Mouse (Mus musculus): ENCODE data around the gene Stim1. TPM values are rescaled to one million over a fixed set of nuclear protein-coding genes. Genes with fewer than 3 reads are reported as not detected.

Stim1 gene
- polyA plus RNA-seq, 1 experiment from 2014 or later: 14.3 TPM

DNA sequence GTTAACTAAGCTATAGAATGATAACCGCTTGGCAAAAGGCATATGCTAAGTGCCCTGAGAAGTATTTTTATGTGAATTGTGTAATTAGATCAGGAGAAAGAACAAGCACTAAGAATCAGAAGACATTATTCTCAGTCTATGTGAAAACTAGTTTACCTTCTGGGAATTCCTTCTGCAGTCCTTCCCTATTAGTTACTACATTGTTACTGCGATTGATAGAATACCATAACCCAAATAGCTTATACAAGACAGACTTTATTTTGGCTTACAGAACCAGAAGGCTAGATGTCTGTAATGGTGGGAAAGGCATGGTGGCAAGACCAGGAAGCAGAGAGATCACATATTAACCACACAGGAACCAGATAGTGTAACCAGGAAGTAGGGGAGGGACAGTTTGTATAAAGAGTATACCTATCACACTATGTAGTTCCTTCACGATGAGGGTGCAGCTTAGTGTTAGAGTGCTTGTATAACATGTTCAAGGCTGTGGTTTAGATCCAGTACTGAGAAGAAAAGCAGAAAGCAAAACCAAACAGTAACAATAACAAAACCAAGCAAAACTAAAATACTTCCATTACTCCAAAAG, 50.1 kb downstream of the Stim1 start:
- no peak overlapping the region for H3K27ac ChIP-seq (ENCODE audit: low read depth, low read length)
- H3K36me3 ChIP-seq (ENCODE audit: control insufficient read depth, insufficient read depth, low read length): no peaks in the 10 kb centered on the region
- no peak overlapping the region for H3K9ac ChIP-seq (ENCODE audit: low read length)
- no peaks in the 10 kb centered on the region for H3K9me3 ChIP-seq (ENCODE audit: control insufficient read depth, low read length)
- 91% methylated on average over 3 of the region's 3 CpGs for WGBS
- no peaks in the 10 kb centered on the region for H3K27me3 ChIP-seq (ENCODE audit: control insufficient read depth, insufficient read depth, low read length)
- no peak for DNase-seq (ENCODE audit: low spot score)
- no peak overlapping the region for H3K4me3 ChIP-seq (ENCODE audit: low read depth, low read length)
- no peak for ATAC-seq (replicated peaks; ENCODE audit: low FRiP score)
- no peak overlapping the region for H3K4me2 ChIP-seq (ENCODE audit: low read depth, low read length, severe bottlenecking)
- H3K4me1 ChIP-seq (replicated peaks; ENCODE audit: control insufficient read depth, insufficient read depth, low read length): no peaks in the 10 kb centered on the region

DNA sequence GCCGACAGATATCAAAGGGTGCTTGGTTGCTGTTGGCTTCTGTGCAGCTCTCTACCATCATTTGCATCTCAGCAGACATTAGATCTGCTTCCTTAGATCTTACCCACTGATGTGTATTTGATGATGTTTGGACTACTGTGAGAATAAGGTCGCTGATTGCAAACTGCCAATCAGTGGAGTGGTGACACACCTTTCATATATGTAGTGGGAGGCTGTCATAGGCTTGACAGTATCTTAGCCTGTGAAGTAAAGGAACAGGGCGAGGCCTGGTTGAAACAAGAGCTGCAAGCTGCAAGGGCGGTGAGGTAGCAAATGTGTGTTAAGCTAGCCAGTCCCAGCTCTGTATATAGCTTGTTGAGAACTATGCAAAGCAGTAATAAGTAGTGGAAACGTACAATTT, 54.5 kb downstream of the Stim1 start:
- DNase-seq (ENCODE audit: low spot score) (no peak), ATAC-seq (replicated peaks; ENCODE audit: low FRiP score) (no peak)
- Histone ChIP-seq H3K4me3 (ENCODE audit: low read depth, low read length) (no peak overlapping the region), H3K27me3 (ENCODE audit: control insufficient read depth, insufficient read depth, low read length) (no peaks in the 10 kb centered on the region), H3K9me3 (ENCODE audit: control insufficient read depth, low read length) (no peaks in the 10 kb centered on the region), H3K4me2 (ENCODE audit: low read depth, low read length, severe bottlenecking) (no peak overlapping the region), H3K4me1 (replicated peaks; ENCODE audit: control insufficient read depth, insufficient read depth, low read length) (no peaks in the 10 kb centered on the region), H3K36me3 (ENCODE audit: control insufficient read depth, insufficient read depth, low read length) (no peaks in the 10 kb centered on the region), H3K9ac (ENCODE audit: low read length) (no peak overlapping the region), H3K27ac (ENCODE audit: low read depth, low read length) (no peak overlapping the region)
- WGBS: 86% methylated on average over 5 of the region's 5 CpGs

DNA sequence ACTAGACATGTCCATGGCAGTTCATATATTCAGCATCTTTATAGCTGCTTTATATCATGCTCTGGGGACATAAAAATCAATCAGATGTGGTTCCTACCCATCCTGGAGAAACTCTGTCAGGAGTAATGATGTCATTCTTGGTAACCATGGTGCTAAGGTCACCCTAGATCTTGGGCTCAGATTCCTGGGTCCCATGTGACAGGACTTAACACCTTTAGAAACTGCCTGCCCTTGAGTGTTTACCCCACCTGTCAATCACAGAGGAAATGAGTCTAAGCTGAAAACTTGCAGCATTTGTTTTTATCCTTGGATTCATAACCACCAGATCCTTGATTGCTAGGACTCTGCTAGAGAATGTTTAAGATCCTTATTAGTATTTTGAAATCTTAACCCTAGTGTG, 58.7 kb downstream of the Stim1 start:
- DNase-seq (ENCODE audit: low spot score) (no peak), ATAC-seq (replicated peaks; ENCODE audit: low FRiP score) (no peak)
- Histone ChIP-seq H3K36me3 (ENCODE audit: control insufficient read depth, insufficient read depth, low read length) (no peaks in the 10 kb centered on the region), H3K9ac (ENCODE audit: low read length) (no peak overlapping the region), H3K4me3 (ENCODE audit: low read depth, low read length) (no peak overlapping the region), H3K27me3 (ENCODE audit: control insufficient read depth, insufficient read depth, low read length) (no peaks in the 10 kb centered on the region), H3K27ac (ENCODE audit: low read depth, low read length) (no peak overlapping the region), H3K4me1 (replicated peaks; ENCODE audit: control insufficient read depth, insufficient read depth, low read length) (no peaks in the 10 kb centered on the region), H3K4me2 (ENCODE audit: low read depth, low read length, severe bottlenecking) (no peak overlapping the region), H3K9me3 (ENCODE audit: control insufficient read depth, low read length) (no peaks in the 10 kb centered on the region)

DNA sequence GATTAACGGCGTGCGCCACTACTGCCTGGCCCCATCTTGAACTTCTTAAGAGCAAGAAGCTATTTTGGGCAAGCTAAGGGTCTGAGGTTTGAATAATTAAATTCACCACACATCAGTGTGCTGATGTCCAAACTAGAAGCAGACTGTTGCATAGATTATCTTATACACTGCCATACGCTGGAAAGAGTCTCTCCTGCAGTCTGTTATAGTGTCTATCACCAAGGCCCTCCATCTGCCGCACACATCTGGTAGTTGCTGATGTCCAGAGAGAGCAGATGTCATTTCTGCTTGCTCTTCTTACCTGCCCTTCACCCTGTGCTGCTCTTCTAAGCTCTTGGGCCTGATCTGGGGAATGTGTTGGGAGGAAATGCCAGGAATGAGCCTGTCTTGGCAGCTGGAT, 62.7 kb downstream of the Stim1 start:
- no peak for DNase-seq (ENCODE audit: low spot score)
- H3K27me3 ChIP-seq (ENCODE audit: control insufficient read depth, insufficient read depth, low read length): no peaks in the 10 kb centered on the region
- H3K4me2 ChIP-seq (ENCODE audit: low read depth, low read length, severe bottlenecking): no peak overlapping the region
- H3K9ac ChIP-seq (ENCODE audit: low read length): no peak overlapping the region
- H3K36me3 ChIP-seq (ENCODE audit: control insufficient read depth, insufficient read depth, low read length): no peaks in the 10 kb centered on the region
- ATAC-seq (replicated peaks; ENCODE audit: low FRiP score): no peak
- H3K4me1 ChIP-seq (replicated peaks; ENCODE audit: control insufficient read depth, insufficient read depth, low read length): no peaks in the 10 kb centered on the region
- H3K9me3 ChIP-seq (ENCODE audit: control insufficient read depth, low read length): no peaks in the 10 kb centered on the region
- H3K27ac ChIP-seq (ENCODE audit: low read depth, low read length): no peak overlapping the region
- H3K4me3 ChIP-seq (ENCODE audit: low read depth, low read length): no peak overlapping the region
- 89% methylated on average over 5 of the region's 5 CpGs for whole genome bisulfite sequencing

DNA sequence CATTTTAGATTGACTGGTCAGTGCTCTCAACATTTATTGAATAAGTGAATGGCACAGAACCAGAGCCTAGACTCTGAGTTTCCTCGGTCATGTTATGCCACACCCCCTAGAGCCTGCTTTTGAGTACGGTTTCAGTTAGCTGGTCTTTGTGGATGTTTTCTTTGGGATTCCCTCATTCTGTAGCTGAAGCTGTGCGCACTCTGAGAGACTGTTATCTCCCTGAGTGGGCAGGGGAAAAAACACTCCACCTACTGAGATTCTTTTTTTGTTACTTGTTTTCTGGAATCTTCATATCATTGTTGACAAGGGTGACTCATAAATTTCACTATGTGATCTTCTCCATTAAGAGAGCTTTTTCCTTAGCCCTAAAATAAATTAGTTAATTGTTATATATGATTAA, 63.9 kb downstream of the Stim1 start:
- whole genome bisulfite sequencing: 72% methylated on average over 3 of the region's 3 CpGs

DNA sequence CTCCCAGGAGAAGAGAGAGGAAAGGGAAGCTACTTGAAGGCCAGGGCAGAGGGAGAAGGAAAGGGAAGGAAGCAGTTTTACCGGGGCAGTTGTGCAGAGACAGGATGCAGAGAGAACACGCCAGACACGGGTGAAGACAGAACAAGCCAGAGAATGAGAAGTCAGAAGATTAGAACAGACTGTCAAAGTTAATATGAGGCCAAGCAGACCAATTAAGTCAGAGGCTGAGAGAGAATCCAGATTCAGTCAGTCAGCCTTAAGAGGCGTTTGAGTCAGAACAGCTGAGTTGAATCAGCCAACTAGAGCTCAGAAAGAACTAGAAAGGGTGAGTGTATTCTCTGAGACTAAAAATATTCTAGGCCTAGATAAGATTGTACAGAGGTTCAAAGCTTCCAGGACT, 66.1 kb downstream of the Stim1 start:
- Histone ChIP-seq H3K9me3 (ENCODE audit: control insufficient read depth, low read length) (no peaks in the 10 kb centered on the region), H3K36me3 (ENCODE audit: control insufficient read depth, insufficient read depth, low read length) (no peaks in the 10 kb centered on the region), H3K4me2 (ENCODE audit: low read depth, low read length, severe bottlenecking) (no peak overlapping the region), H3K27ac (ENCODE audit: low read depth, low read length) (no peak overlapping the region), H3K4me3 (ENCODE audit: low read depth, low read length) (no peak overlapping the region), H3K9ac (ENCODE audit: low read length) (no peak overlapping the region), H3K4me1 (replicated peaks; ENCODE audit: control insufficient read depth, insufficient read depth, low read length) (no peaks in the 10 kb centered on the region), H3K27me3 (ENCODE audit: control insufficient read depth, insufficient read depth, low read length) (no peaks in the 10 kb centered on the region)
- no peak for DNase-seq (ENCODE audit: low spot score)
- no peak for ATAC-seq (replicated peaks; ENCODE audit: low FRiP score)
- WGBS: 82% methylated on average over 4 of the region's 4 CpGs

More for the DNA sequence above, 63.9 kb downstream of the Stim1 start:
- Histone ChIP-seq H3K4me2 (ENCODE audit: low read depth, low read length, severe bottlenecking) (no peak overlapping the region), H3K4me1 (replicated peaks; ENCODE audit: control insufficient read depth, insufficient read depth, low read length) (no peaks in the 10 kb centered on the region), H3K27ac (ENCODE audit: low read depth, low read length) (no peak overlapping the region), H3K9ac (ENCODE audit: low read length) (no peak overlapping the region), H3K9me3 (ENCODE audit: control insufficient read depth, low read length) (no peaks in the 10 kb centered on the region), H3K36me3 (ENCODE audit: control insufficient read depth, insufficient read depth, low read length) (no peaks in the 10 kb centered on the region), H3K4me3 (ENCODE audit: low read depth, low read length) (no peak overlapping the region), H3K27me3 (ENCODE audit: control insufficient read depth, insufficient read depth, low read length) (no peaks in the 10 kb centered on the region)
- ATAC-seq (replicated peaks; ENCODE audit: low FRiP score) (no peak), DNase-seq (ENCODE audit: low spot score) (no peak)

DNA sequence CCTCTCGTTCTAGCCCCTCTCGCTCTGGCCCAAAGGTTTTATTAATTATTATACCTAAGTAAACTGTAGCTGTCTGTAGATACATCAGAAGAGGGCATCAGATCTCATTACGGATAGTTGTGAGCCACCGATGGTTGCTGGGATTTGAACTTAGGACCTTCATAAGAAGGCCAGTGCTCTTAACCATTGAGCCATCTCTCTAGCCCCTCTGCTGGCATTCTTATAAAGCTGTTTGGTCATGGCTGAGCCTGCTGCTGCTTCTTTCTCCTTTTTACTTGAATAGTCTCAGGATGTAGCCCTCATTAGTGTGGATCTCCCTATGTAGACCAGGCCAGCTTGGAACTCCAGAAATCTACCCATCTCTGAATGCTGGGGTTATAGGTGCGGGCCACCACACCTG, 69.7 kb downstream of the Stim1 start:
- Histone ChIP-seq H3K4me1 (replicated peaks; ENCODE audit: control insufficient read depth, insufficient read depth, low read length) (no peaks in the 10 kb centered on the region), H3K4me3 (ENCODE audit: low read depth, low read length) (no peak overlapping the region), H3K36me3 (ENCODE audit: control insufficient read depth, insufficient read depth, low read length) (no peaks in the 10 kb centered on the region), H3K4me2 (ENCODE audit: low read depth, low read length, severe bottlenecking) (no peak overlapping the region), H3K9ac (ENCODE audit: low read length) (no peak overlapping the region), H3K9me3 (ENCODE audit: control insufficient read depth, low read length) (no peaks in the 10 kb centered on the region), H3K27ac (ENCODE audit: low read depth, low read length) (no peak overlapping the region), H3K27me3 (ENCODE audit: control insufficient read depth, insufficient read depth, low read length) (no peaks in the 10 kb centered on the region)
- 96% methylated on average over 5 of the region's 5 CpGs for WGBS
- ATAC-seq (replicated peaks; ENCODE audit: low FRiP score) (no peak), DNase-seq (ENCODE audit: low spot score) (no peak)

DNA sequence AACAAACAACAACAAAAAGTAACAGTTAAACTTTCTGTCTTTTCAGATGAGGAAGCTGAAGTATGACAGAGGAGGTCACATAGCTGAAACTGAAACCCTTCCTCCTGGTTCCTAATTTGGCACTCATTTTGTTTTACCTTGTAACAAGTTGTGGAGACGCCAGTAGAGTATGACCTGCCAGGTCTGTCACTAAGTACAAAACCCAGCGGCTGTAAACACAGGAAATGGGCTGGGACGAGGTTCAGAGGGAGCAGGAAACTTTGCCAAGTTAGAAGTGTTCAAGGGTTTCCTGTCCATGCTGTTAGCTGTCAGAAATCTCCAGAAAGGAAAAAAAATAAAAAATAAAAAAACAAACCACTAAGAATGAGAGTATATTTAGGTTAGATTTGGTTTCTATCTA, 70.3 kb downstream of the Stim1 start:
- Histone ChIP-seq H3K9ac (ENCODE audit: low read length) (no peak overlapping the region), H3K9me3 (ENCODE audit: control insufficient read depth, low read length) (no peaks in the 10 kb centered on the region), H3K36me3 (ENCODE audit: control insufficient read depth, insufficient read depth, low read length) (no peaks in the 10 kb centered on the region), H3K4me1 (replicated peaks; ENCODE audit: control insufficient read depth, insufficient read depth, low read length) (no peaks in the 10 kb centered on the region), H3K27ac (ENCODE audit: low read depth, low read length) (no peak overlapping the region), H3K4me2 (ENCODE audit: low read depth, low read length, severe bottlenecking) (no peak overlapping the region), H3K4me3 (ENCODE audit: low read depth, low read length) (no peak overlapping the region), H3K27me3 (ENCODE audit: control insufficient read depth, insufficient read depth, low read length) (no peaks in the 10 kb centered on the region)
- ATAC-seq (replicated peaks; ENCODE audit: low FRiP score): no peak
- DNase-seq (ENCODE audit: low spot score): no peak
- WGBS: 82% methylated on average over 3 of the region's 3 CpGs

DNA sequence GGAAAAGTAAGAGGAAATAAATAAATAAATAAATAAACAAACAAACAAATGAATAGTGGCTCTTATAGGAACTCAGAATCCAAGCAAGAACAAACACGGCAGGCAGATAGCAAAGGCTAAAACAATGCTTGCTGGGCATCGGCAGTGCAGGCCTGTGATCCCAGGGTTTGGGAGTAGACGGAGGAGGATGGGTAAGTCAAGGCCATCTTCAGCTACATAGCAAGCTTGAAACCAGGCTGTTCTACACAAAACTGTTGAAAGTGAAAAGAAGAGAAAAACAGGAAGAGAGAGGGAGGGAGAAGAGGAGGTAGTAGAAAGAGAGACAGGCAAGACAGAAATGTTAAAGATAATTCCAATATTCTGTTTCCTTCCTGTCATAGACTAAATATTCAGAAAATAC, 71.3 kb downstream of the Stim1 start:
- no peaks in the 10 kb centered on the region for H3K36me3 ChIP-seq (ENCODE audit: control insufficient read depth, insufficient read depth, low read length)
- ATAC-seq (replicated peaks; ENCODE audit: low FRiP score): no peak
- H3K9ac ChIP-seq (ENCODE audit: low read length): no peak overlapping the region
- WGBS: 91% methylated on average over 3 of the region's 3 CpGs
- no peaks in the 10 kb centered on the region for H3K9me3 ChIP-seq (ENCODE audit: control insufficient read depth, low read length)
- no peak overlapping the region for H3K4me2 ChIP-seq (ENCODE audit: low read depth, low read length, severe bottlenecking)
- no peaks in the 10 kb centered on the region for H3K27me3 ChIP-seq (ENCODE audit: control insufficient read depth, insufficient read depth, low read length)
- H3K4me3 ChIP-seq (ENCODE audit: low read depth, low read length): no peak overlapping the region
- H3K4me1 ChIP-seq (replicated peaks; ENCODE audit: control insufficient read depth, insufficient read depth, low read length): no peaks in the 10 kb centered on the region
- no peak overlapping the region for H3K27ac ChIP-seq (ENCODE audit: low read depth, low read length)
- DNase-seq (ENCODE audit: low spot score): no peak
